Mouse (Mus musculus) kidney, adult 2 months (tissue): Measurements from ENCODE around the gene Nipal3.

Experiments used
- CTCF ChIP-seq: fragments of 200-500 bp; conservative IDR thresholded peaks from 2 replicates; pipeline ENCODE4 v1.5.1; 2011; ENCODE audit warnings: low read depth, mild to moderate bottlenecking, control low read depth, low read length, moderate library complexity, mixed read lengths; ENCODE audit not compliant: insufficient read depth, insufficient read length
- POLR2A ChIP-seq: fragments of 200-500 bp; IDR thresholded peaks from one replicate; pipeline ENCODE4 v1.6.1; 2011; ENCODE audit warnings: low read depth, low read length, control low read depth

DNA sequence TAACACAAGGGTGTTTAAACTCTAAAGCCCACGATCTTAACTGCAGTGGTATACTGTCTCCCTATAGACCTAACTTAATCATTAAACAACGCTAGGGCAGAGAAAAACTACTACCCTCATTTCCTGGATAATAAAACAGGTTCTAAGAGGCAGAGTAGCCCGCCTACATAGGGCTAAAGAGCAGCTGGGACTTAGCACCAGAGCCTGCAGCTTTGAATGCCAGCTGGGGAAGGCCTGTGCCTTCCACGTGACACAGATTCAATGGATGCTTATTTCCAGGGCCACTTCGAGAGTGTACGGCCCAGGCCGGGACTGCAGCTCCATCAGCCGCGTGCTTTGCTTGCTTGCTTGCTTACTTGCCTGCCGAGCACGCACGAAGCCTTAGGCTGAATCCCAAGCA is 41.3 kb downstream of the Nipal3 start:
- TF ChIP-seq CTCF (no peak), POLR2A (no peak)
